Mouse (Mus musculus) NIH3T3 (cell line): Measurements from ENCODE around the gene Ankrd24.

ENCODE experiments used
- DNase-seq: peaks from one replicate; pipeline ENCODE4 v3.0.0-alpha.2; 2012; ENCODE audit warnings: low read depth

Ankrd24 gene

DNA sequence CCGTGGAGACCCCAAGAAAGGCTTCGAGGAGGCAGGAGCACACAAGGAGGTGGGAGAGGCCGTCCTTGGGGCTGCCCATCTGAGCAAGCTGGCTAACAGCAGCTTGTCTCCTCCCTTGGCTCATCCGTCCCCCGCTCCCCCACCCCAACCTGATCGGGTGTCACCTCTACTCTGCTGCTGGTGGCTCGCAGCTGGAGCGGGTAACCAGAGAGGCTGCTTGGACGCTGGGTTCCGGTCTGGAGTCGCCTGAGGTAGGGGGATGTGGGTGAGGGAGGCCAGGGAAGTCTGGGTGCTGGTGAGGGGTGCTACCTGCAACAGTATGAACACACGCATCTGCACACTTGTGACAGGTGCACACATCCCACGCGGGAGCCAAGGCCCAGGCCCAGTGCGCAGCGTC is at the start of gene Ankrd24:
TSS of gene Ankrd24 (plus strand) at position 151 of the 400 bp plus-strand sequence.
- no peak for DNase-seq

DNA sequence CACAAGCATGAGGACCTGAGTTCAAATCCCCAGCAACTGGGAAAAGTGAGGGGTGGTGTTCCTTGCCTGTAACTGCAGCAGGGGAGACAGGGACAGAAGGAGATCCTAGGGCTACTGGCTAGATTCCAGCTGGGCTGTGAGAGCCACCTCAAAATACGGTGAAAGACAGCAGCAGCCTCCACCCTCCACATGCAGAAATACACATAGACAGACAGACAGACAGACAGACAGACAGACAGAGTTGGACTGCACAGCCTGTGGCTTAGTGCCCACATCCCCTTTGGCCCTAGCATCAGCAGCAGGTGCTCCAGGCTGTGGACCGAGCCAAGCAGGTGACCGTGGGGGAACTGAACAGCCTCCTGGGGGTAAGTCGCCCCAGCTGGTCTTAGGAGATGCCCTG is 48.4 kb upstream of the Ankrd24 start:
- DNase-seq: no peak

DNA sequence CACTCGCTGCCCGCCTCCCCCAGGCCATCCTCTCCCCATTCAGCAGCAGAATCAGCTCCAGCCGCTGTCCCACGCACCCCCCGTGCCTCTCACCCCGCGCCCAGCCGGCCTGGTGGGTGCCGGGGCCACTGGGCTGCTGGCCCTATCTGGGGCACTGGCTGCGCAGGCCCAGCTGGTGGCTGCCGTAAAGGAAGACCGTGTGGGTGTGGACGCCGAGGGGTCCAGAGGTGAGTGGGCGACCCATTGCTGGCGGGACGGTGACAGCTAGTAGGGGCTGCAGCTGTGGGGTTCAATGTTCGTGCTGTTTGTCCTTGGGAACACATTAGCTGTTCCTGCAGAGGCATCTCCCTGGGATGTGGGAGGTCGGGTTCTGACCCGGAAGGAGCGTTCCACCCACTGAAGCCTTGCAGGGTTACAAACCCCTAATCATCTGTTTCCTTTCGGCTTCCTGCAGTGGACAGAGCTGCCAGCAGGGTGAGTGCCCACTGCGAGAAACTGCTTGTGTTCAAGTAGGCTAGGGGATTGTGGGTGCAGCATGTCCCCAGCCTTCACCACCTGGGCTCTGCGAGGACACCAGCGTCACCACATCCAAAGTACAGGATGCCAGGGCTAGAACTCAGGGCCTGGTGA is 47.8 kb upstream of the Ankrd24 start:
- no peak for DNase-seq

DNA sequence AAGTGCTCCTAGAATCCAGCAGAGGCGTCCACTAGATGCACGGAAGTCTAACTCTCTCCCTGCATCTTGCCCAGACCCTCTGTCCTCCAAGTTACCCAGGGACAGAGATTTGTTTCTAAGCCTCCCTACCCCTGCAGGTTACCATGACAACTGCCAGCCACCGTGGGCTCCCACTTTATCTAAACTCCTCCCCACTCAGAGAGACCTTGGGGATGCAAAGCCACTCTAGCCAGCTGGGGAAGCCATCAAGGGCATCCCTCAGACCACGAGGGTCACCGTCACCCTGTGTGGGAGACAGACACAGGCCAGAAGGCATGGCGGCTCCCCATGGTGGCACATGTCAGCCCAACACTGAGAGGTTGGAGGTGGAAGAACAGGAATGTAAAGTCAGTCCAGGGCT is 45.0 kb upstream of the Ankrd24 start:
- no peak for DNase-seq

DNA sequence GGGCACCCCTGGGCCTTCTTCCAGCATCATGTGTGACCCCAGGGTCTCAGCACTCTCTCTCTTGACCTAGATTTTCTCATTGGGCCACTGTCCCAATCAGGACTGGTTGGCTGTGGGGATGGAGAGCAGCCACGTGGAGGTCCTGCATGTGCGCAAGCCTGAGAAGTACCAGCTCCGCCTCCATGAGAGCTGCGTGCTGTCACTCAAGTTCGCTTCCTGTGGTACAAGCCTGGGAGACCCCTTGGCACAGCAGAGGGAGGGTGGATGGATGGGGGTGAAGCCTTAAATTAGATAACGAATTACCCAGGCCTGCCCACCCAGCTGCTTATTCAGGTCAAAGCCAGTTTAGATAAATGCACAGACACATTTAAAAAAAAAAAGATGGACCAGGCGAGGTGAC is 39.6 kb upstream of the Ankrd24 start:
- no peak for DNase-seq

DNA sequence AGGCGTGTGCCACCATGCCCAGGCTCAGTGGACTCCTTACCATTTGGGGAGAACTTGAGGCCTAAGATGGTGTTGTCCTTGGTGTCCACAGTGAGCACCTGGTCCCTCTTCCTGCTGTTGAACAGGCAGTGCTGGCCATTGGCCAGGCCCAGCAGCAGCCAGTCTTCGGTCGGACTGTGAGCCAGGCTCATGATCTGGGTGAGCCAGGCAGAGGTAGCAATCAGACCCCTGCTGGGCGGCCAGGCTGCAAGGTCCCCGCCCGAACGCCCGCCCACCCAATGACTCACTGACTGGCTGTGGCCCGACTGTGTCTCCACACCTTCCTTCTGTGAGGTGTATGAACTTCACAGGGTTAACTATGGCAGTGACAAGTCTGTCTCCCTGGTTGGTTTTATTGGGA is 36.5 kb upstream of the Ankrd24 start:
- DNase-seq: peak; percentile 50

DNA sequence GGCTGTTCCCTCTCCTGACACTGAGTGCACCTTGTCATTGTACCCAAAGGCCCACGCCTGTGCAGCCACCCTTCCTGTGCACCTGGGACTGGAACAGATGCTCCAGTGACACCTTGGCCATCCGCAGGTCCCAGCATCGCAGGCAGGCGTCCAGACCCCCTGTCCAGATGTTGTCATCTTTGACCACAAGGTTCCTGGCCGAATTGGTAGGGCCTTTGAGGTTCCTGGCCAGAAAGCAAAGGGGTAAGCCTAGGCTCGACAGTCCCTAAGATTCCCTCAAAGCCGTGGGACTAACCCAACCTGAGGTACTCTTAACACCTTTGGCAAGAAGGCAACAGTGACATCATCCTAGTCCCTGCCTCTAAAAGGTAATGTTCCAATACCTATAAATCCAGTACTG is 35.7 kb upstream of the Ankrd24 start:
- DNase-seq: no peak

DNA sequence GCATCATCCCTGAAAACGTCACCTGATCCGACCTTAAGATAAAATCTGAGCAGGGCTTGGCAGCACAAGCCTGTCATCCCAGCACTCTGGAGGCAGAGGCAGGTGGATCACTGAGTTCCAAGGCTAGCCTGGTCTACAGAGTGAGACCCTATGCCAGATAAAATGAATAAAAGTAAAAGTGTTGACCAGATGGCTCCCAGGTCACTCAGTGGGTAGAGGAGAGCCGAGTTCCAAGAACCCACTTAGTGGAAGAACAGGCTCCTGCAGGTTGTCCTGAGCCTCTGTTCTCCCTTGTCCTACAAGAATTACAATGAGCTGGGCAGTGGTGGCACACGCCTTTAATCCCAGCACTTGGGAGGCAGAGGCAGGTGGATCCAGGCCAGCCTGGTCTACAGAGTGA is 35.1 kb upstream of the Ankrd24 start:
- DNase-seq: no peak

DNA sequence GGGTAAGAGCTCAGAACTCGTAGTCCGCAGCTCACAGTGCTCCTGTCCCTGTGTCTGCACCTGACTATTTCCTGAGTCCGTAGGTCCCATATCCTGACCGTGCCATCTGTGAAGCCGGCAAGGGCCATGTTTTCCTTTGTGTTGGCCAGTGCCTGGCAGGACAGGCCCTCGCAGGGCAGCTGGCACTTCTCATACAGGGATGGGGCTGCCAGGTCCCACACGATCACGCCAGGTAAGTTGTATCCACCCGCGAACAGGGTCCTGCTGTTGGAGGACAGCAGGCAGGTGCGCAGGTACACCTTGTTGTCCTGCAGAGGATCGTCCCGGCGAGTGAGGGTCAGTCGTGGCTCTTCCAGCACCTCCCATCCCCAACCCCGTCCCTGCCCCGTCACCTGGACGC is 34.4 kb upstream of the Ankrd24 start:
- DNase-seq: no peak

DNA sequence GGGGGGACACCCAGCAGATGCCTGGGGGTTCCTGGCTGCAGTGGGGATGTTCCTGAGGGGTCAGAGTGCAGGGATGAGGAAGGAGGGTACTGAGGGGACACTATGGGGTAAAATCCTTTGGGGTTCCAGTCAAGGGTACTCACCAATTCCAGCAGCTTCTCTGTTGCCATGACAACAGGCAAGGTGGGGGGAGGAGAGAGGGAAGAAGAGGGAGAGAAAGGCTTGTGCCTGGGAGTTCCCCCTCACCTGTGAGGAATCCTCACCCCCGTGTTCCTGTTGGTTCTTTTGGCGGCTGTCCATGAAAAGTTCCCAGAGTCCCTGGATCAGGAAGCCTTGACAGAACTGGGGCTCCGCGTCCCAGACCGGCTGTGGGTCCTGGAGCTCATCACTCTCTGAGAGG is 32.7 kb upstream of the Ankrd24 start:
- DNase-seq: no peak

DNA sequence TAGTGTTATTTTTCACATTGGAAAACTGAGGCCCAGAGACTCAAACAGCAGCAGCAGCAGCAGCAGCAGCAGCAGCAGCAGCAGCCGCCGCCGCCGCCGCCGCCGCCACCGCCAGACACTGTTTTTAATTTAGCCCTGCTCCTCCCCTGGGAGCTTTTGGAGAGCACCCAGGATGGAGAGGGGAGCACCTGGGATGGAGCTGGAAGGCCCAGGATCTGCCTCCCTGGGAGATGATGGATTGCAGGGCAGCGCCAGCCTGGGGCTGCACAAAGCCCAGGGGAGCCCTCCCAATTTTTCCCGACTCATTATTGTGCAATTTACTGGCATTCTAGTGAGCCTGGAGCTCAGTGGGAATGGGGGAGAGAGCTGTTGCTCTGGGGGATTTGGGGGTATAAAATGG is 31.7 kb upstream of the Ankrd24 start:
- DNase-seq: peak; percentile 98

DNA sequence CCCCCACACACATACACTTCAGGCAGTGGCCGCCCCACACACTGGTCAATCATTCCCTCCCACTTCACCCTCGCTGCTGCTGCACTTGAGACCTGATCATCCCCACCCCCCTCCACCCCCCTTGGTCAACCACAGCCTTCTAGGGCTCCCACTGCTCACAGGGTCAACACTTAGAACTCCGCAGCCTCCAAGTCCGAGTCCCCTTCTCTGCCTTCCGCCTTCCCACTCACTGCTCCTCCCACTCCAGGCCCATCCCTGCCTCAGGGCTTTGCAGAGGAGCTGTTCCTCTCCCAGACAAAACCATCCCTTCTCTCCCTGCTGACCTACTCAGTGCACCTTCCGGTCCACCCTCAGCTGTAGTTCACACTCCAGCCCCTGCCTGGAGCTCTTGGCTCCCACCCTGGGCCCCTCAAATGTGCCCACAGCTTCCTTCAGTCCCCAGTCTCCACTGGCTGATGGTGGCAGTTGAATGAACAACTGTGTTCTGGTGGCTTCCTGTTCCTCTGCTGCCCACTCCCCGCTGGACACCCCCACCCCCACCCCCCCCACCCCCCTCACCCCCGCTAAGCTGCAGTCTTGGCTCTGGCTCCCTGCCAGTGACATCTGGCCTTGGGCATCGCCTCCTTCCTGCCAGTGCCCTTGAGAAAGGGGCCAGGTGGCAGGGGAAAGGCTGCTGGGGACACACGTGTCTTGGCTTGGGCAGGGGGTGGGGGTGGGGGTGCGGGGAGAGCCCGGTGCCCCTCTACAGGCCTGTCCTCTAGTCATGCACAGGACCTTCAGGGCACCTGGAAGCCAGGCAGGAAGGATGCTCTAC is 31.0 kb upstream of the Ankrd24 start:
- DNase-seq: peak; percentile 97

DNA sequence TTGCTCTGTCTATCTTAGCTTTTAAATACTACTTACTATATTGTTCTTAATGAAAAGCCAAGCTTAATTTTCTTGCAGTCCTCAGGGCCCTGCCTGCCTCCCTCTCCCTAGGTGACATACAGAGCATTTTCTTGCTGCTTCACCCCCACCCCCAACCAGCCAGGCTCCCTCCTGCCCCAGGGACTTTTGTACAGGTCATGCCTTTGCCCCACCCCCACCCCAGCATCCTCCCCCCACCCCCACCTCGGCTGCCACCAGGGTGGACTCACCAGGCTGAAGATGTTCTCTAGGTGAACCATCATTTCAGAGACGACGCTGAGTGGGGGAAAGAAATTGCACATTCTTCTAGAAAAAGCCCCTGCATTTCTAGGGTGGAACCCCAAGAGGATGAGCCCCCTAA is 30.0 kb upstream of the Ankrd24 start:
- no peak for DNase-seq

DNA sequence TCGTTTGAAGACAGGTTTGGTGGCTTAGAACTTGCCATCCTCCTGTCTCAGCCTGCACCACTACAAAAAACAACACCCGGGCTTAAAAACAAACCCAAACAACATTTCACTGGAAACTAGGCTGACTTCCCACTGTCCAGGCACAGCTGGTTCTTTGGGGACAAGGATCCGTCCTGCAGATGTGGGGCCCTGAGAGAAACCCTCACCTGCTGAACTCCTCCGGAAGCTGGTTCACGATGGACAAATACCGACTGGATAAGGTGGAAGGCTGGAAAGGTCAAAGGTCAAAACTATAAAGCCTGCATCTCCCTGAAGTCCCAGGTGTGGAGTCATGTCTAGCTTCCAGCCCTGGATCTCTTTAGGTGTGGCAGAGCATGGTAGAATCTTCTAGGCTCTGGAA is 29.5 kb upstream of the Ankrd24 start:
- DNase-seq: no peak

DNA sequence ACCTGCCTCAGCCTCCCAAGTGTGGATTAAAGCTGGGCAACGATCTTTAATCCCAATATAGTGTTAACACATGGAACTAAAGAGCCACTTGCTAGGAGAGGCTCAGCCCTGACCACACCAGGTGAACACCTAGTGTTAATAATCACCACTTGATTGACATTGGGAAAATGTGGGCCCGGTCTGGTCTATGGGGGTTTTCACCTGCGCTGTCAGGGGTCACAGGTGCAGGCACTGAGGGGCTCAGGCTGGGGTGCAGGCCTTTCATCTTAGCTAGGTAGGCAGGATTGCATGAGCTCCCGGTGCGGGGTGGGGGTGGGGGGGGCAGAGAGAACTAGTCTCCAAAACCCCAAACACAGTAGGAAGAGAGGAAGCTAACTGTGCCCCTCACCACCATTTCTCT is 28.7 kb upstream of the Ankrd24 start:
- no peak for DNase-seq

DNA sequence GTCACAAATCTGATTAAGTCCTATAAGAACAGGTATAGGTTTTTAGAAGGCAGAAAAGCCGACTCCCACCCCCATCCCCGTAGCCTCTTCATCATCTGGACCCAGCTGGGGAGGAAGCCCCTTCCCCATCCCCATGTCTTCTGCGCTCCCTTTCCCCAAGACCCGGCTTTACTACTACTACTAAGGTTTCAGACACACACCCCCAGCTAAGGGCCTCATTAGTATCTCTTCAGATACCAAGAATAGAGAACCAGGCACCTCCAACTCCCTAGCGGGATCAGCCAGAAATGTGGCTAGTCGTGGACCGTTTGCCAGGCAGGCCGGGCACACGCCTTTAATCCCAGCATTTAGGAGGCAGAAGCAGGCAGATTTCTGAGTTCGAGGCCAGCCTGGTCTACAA is 28.2 kb upstream of the Ankrd24 start:
- DNase-seq: no peak

DNA sequence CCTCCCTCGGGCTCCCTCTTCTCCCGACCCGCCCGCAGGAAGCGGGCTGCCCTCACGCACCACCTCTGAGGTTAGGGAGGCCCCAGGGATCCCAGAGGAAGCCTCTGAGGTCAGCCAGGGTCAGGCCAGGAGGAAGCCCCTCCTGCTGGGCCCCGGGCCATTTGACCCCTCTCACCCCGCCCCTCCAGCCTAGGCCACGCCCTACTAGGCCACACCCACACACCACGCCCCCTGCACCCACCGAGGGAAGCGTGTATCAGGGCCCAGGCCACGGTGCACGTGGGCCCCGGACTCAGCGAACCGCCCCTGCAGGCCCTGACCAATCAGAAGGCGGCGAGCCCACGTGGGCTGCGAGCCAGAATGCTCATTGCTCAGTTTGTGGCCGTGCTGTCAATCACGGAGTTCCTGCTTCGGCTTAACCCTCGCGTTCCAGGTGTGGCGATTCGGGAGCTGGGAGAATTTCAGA is 27.6 kb upstream of the Ankrd24 start, which contains the start of gene Tle6:
TSS of gene Tle6 (minus strand) at position 336 of the 466 bp plus-strand sequence.
- peak; percentile 90 for DNase-seq

DNA sequence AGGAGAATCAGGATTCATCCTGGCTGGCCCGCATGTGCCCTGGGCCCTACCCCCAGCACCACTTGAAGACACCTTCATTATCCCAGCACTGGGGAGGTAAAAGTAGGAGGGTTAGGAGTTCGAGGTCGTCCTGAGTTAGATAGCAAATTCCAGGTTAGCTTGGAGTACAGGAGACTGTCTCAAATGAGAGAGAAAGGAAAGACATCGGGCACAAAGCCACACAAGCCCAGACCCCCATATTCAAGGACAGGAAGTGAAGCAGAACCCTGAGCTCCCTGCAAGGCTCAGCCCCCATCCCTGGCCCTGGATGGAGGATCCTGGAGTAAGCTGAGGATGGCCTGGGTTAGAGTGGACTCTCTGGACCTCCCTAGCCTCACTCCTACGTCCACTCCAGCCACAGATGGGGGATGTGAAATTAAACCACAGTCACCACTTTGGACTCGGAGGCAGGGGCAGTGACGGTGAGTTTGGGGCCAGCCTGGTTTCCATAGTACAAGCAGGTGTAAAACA is 26.9 kb upstream of the Ankrd24 start:
- no peak for DNase-seq

DNA sequence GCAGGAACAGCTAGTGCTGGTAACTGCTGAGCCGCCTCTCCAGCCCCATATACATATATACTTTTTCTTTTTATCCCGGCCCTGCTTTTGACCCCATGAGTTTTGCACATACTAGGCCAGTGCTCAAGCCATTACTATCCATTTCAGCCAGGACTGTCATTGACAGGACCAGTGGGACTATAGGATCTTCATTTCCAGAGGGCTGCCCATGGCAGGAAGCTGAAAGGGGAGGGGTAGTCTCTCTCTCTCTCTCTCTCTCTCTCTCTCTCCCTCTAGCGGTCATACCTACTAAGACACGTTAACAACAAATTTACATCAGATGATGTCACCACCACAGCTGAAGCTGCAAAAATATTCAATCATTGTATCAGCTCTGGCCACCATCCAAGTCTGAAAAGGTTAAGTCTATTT is 25.6 kb upstream of the Ankrd24 start:
- peak; percentile 82 for DNase-seq

DNA sequence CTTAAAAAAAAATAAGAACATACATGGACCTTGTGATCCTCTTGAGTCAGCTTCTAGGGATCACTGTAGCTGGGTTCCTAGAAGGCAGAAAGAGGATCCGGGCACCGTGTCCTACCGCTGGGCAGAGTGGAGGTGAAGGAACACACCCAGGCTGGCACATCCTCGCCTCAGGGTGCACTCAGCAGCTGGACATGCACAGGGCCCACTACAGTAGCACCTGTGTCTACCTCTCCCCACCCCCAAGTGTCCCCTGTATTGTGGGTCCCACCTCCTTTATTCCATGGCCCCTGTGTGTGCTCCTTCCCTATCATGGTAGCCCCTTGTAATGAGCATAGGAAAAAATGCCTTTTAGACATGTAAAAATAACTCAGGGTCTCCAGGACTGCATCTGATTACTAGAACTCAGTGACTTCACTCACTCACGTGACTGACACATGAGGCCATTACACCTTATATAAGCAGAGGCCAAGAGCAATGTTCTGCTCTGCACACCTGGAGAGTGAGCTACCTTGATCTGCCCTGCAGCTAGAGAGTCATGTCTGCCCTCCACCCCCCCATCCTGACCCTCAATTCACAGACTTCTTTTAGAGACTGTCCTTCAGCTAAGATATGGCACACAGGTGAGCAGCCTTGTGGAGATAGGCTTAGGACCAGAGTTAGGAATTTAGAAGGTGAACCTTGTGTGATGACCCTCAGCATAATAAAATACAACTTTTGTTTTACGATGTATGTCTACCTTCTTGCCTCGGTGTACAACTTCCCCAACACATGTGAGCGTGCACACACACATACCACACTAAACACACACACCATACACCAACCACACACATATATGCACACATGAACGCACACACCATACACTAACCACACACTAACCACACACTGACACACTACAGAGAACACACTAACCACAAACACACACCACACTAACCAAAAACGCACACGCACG is 24.0 kb upstream of the Ankrd24 start:
- DNase-seq: no peak

DNA sequence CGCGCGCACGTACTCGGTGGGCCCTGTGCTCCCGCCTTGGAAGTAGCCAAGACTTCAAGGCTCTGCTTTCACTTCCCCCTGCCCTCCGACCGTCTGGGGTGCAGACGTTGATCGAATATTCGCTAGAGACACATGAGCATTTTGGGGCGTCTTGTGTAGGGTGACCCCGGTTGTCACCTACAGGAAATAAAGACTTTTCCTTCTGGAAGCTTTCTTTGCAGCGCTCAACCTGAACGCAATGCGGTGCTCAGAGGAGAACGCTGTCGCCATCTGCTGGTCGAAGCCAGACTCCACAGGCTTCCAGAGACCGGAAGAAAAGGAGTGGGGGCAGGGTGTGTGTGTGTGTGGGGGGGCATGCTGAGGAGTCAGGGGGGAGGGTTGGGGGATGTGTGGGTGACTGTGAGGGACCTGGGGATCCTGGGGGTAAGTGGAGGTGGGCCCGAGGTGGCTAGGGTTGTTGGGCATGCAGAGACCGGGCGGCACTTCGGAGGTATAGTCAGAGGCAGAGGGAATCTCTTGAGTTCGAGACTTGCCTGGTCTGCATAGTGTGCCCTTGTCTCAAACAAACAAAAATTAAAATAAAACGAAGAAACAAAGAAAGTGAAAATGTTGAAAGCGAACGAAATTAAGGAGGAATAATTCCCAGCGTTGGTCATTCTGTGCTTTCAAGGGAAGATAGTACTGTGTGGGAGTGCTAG is 23.2 kb upstream of the Ankrd24 start:
- DNase-seq: peak; percentile 97

DNA sequence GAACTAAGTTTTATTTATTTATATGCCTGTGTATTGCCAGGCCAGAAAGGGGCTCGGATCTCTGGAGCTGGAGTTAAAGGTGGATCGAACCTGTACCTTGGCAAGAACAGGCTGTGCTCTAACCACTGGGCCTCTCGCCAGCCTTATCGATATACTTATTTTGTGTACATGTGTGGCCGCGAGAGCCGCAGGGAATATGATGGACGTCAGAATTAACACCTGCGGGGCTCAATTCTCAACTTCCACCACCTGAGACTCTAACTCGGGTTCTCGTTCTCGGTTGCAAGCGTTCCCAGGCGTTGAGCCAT is 22.7 kb upstream of the Ankrd24 start:
- DNase-seq: no peak
